Mouse (Mus musculus): ENCODE data around the gene Cd47.

Cd47 gene

DNA sequence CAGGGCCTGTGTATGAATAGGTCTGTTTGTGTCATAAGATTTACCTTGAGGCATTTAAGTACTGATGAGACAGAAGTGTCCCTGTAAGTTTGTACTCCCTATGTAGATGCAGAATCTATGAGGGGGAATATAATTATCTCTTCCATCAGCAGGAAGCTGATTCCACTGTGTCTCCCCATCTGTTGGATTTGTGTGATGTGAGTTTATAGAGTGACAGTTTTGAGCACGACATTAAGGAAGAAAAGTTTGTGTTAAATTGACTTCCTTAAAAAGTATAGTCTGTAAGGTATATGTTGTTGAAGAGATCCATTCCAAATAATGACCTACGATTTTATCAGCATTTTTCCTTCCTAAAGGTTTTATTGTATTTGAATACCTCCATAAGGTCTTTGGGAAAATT is 106.6 kb downstream of the Cd47 start:
- DNase-seq (ENCODE audit: low read depth, low spot score), result no peak

DNA sequence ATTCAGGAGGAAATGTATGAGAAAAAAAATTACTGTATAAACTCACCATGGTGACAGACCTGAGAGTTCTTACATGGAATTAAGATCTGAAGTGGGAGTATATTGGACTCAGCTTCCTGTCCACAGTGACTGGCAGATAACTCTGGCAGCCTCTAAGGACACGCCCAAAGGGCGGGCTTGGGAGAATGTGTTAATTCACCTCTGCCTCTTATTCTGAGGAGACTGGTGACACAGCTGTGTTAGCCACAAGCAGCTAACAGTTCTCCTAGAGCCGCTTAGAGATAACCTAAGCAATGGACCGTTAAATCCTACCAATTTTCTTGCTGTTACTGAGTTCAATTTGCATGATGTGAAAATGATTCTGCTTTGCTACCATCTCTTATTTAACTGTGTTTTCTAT is 107.0 kb downstream of the Cd47 start:
- DNase-seq (ENCODE audit: low read depth, low spot score), result no peak

DNA sequence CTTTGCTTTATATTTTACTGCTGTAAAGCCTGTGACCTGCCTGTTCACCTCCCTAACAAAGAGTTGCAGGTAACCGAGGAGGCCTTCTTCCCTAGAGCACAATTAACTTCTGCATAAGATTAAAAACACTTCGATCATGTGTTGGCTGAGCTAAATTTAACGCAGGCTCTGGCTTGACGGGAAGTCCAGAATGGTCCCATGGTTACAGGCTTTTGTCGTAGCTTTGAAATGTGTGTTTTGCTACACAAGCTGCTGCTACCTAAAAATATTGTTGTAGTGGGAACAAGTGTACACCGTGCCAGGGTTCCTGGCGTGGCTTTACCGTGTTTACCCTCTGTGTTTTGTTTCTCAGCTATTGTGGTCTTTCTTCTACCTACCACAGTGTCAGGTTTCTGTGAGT is 109.2 kb downstream of the Cd47 start:
- no peak for DNase-seq (ENCODE audit: low read depth, low spot score)

DNA sequence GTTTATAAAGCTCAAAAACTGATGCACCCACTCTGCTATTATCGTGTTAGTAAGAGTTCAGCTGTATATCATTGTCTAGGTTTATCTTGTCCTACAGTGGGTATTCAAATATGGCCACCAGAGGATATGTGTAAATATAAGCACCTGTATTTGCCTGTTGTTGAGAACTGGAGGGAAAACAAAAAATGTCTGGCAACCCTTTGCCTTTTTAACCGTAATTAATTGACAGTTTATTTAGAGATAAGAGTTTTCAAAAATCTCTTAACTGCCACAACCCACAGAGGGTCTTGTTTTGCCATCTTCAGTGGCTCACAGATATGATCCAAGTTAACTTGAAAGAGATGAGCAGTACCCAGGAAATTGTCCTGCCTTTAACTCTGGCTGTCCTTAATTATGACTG is 113.8 kb downstream of the Cd47 start:
- no peak for DNase-seq (ENCODE audit: low read depth, low spot score)

DNA sequence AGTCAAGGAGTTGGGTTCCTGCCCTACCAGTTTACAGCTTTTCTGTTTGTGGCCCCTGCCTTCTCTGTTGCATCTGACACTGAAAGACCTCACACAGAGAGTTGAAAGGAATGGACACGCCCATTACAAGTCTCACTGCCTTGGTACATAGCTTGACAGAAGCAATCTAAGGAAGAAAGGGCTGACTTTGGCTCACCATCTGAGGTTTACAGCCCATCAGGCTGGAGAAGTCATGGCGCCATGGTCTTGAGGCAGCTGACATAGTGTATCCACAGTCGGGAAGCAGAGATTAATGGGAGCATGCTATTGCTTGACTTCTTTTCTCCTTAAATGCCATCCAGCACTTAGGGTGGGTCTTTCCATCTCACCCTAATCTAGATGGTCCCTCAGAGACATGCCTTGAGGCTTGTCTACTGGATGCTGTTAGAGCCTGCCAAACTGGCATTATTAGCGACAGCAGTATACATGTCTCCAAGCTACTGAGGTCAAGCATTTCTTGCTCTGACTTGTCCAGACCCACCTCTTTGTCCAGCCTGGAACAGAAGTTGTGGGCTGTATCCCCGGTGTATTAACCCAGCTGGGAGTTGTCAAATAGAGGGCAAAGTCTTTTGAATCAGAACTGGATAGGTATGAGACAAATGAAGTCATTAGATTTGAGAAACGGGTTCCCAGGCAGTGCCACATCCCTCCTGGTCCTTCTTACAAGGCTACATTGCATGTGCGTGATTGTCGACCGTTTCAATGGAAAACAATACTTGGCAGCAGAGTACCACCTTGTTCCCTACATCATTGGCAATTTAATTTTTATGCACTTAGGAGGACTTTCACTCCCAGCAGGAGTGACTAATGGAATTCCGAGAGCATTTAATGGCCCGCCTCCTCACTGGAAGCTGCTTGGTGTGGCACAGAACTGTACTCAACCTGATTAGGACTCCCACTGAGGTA is 115.5 kb downstream of the Cd47 start:
- no peak for DNase-seq (ENCODE audit: low read depth, low spot score)

DNA sequence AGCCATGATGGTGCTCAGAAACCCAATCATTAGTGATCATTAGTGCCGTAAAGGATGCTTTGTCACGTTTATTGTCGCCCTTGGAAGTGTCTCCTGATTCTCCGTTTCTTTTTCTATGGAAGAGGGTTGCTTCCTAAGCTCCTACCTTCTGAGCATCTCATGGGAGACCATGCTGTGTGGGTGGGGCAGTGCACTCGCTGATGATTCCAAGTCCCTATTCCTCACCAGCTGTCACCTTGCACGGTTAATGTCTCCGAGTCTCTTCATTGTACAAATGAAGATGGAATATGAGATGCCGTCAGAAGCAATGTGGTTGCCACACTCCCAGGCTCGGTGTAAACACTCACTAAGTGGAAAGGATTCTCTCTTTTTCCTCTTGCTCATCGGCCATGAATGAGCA is 119.9 kb downstream of the Cd47 start:
- no peak for DNase-seq (ENCODE audit: low read depth, low spot score)

DNA sequence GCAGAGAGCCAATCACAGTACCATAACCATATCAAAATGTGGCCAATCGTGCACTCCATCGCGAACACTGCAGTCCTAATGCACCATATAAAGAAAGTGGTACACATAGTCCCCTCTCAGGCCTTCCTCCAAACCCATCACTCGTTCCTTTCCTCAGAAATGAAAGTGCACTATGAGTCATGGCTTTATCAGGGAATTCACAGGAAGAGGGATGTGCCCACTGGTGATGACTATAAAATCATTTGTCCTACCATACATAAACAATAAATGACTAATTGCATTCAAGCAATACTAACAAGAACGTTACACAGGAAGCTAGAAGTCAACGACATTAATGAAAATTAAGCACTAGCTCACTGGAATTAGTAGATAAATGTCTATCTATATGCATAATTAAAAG is 121.3 kb downstream of the Cd47 start:
- DNase-seq (ENCODE audit: low read depth, low spot score), result no peak

DNA sequence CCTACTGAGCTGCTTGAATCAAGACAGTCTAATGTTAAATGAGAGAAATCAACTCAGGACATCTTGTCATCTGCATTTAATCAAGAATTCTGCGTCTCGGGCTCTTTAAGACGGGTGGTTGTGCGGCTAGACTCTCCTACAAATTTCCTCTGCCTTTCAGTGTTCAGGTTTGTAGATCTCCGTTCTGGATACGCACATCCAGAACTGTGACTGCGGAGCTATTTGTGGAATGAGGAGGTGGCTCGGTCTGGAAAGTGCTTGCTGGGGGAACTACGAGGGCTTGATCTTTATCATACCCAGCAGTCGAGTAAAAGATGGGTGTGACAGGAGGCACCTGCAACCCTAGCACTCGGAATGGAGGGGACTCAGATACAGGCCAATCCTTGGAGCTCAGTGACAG is 121.8 kb downstream of the Cd47 start:
- DNase-seq (ENCODE audit: low read depth, low spot score), result no peak

DNA sequence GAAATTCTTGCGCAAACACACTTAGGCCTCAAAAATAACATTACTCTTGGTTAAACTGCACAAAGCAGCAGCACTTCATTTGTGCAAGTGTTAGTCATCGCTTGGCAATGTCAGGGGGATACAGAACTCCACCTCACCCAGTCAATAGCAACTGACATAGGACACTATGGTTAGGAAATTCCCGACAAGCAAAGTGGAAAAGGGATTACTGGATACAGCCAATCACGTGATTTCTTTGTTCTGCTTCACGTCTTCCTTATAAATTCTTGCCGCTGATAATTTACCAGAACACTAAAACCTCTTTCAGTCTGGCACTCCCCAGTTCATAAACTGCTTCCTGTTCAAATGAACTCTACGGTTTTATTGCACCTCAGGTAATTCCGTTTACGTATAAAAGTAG is 123.4 kb downstream of the Cd47 start:
- DNase-seq (ENCODE audit: low read depth, low spot score), result no peak

DNA sequence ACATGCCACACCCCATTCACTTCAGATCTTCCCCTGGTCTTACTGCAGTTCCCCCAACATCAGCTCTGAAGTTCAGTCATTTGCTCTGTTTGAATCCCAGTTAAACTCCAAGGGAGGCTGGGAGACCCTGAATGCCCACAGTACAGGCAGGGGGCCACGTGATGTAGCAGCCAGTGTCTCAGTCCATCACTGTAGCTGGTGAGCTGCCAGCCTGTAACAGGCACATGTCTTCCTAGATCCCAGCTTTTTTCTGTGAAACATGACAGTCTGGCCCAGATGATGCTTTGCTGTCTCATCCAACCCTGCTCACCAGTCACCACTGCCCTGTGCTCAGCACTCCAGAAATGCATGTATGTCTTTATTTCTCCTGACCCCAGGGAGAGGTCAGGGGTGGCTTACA is 124.6 kb downstream of the Cd47 start:
- DNase-seq (ENCODE audit: low read depth, low spot score), result no peak

DNA sequence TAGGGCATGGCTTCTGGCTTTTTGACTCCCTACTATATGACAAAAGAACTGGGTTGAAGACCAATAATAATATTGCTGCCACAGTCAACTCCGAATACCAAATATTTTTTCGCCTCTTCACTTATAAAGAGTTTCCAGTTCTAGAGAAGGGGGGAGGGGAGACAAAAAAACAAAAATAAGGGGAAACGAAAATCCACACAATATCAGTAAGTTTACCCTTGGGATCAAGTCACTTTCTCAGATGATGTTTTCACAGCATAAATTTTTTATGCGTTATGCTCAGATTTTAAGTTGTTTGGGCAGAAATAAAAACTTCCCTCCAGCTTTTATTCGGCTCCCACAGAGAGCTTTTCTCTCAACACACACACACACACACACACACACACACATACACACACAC is 132.9 kb downstream of the Cd47 start:
- no peak for DNase-seq (ENCODE audit: low read depth, low spot score)

DNA sequence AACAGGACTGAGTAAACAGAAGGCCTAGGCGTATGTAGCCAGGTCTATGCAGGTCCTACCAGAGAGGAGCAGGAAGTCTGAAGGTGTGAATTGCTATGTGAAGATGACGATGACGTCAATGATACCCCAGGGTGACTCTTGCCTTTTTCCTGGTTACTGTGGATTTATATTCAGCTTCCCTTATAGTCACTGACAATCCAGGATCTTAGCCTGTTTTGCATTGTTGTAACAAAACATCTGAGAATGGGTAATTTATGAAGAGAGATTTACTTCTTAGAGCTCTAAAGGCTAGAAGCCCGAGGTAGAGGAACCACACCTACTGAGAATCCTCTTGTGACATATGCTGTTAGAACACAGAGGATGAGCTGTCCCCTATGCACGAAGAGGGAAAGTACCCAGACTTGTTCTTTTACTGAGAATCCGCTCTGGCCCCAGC is 135.7 kb downstream of the Cd47 start:
- DNase-seq (ENCODE audit: low read depth, low spot score), result no peak

DNA sequence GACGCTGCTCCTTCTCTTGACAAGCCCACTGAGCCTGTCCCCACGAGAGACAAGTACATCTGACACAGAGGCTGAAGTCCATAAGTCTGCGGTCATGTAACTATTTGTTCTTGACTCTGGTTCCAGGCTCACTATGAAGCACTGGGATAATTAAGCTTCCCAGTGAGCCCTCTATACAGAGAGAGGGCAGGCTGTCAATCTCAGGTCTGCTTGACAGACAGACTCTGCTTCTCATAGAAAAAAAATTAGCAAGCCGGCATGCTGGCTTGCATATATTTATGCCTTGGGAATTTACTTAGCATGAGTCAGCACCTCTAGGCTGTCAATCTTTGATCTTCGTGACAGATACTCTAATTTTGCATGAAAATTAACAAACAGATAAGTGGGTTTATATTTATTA is 136.5 kb downstream of the Cd47 start:
- DNase-seq (ENCODE audit: low read depth, low spot score), result no peak

DNA sequence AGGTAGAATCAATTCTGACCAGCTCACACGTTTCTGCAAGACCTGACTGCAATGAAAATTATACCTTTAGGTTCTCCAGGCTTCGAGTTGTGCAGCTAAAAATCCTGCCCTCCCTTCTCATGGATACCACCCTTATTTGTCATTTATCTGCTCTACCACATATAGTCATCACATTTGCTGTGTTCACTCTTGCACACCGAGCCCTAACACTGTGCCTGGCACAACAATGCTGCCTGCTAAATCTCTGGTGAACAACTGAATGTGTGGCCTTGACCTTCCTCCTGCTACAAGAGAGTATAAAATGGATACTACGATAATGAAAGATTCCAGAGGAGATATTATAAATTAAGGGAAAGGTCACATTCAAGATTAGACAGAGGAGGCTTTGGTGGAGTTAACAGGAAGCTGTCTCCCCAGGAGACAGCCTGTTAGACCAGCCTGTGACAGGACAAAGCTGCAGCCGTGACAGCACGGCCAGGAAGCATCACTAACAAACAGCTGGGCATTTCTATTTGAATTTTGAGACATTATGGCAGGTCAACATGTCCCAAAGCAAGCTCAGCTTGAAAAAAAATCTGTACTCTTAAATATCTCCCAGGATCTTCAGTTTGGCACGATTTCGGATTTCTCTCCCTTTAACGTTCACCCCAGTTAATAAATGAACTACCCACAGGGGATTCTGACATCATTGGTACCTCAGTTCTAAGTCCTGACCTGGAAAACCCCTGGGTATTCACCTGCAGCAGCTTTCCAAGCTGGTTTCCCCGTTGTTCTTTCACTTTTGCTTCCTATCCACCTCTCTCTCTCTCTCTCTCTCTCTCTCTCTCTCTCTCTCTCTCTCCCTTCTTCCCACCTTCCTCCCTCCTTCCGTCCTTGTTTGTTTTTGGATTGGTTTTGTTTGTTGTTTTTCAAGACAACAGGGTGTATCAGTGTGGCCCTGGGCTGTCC is 137.2 kb downstream of the Cd47 start:
- DNase-seq (ENCODE audit: low read depth, low spot score), result no peak

DNA sequence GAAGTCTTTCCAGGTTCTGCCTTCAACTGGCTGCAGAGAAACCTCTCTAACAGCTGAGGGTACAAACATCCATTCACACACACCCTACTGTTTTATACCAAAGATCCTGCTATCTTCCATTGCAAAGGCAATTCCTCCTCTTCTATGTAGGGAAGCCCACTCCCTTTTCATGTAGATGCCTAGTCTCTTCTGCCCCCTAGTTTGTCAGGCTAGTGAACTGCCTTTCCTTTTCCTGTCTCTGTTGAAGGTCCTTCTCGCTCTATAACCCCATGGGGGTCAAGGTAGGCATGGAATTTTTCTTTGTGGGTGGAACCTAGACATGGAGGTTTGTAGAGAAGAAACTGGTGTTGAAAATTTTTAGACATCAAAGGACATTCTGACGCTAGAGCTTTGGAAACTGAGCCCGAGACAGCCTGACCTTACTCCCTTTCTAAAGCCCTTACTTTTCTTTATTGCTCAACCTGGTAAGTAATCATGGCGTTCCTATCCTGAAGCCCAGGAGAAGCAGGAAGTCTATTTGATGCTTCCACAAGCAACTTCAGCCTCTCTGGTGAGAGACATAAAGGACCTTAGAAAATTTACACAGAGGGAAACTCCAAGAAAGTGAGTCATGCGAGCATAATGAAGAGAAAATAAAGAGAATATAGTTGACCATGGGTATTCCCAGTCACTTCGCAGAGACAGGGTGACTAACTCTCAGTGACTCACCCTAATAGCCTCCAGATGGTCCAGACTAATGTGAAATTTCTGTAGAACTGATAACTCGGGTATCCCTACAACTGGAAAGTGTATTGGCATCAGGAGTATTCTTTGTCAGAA is 138.4 kb downstream of the Cd47 start:
- no peak for DNase-seq (ENCODE audit: low read depth, low spot score)

DNA sequence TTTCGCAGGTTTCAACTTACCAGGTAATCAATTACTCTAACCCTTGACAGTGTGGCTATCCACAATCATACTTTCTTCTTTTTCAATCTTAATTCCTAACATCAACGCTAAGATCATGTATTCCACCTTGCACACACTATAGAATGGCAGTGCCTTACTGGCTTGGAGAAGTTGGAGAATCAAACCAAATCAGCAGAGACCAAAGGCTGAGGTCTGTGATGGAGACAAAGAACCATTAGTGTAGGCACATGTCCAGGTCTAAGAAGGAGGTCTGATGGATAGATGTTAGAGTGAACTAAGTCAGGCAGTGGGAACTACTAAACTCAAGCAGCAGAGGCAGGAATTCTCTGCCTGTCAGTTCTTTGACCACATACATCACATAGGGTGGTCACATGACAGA is 139.0 kb downstream of the Cd47 start:
- no peak for DNase-seq (ENCODE audit: low read depth, low spot score)

DNA sequence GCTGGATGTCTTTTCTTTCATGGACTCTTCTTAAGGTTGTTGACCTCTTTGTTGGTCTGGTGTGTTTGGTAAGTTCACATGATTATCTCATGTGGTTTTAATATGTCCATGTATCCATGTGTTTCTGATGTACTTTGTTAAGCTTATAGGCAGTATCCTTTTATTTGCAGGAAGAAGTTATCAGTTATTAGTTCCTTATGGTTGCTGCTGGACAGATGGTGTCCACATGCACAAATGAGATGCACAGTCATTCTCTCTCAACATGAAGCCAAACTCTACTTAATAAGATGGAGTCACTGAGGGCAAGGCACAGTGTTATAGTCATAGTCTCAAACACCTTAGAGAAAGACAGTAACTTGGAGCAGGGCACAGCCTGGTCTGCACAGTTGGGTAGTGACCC is 140.1 kb downstream of the Cd47 start:
- no peak for DNase-seq (ENCODE audit: low read depth, low spot score)

DNA sequence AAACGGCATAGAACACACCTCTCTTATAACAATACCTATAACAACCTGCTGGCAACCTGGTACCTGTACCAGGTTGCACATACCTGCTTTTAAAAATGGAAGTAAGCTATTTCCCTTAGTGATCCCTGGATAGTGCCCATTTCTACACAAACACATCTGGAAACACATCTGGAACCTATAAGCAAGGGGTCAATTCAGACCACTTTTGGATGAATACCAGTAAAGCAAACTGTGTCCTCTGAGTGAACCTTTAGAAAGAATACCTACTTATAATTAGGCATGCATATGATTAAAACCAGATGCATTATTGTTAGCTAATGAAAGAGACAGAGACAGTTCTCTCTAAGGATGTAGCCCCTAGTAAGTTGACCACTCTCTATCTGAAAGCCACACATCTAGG is 140.7 kb downstream of the Cd47 start:
- no peak for DNase-seq (ENCODE audit: low read depth, low spot score)

DNA sequence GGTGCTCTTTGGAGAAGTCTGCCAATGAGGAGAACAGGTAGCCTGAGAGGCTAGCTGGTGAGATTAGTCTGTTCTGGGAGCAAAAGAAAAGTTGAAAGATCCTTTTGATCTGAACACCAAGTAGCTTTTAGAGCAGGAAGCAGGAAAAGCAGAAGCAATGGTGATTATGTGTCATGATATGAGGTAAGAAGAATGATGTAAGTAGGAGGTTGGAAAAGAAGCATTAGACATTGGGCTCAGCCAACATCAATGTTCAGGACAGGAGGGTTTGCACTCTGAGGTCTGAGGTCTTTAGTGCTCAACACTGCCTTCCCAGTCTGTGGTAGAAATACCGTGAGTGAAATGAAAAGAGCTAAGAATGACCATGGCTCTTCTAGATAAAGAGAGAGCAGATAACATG is 143.4 kb downstream of the Cd47 start:
- no peak for DNase-seq (ENCODE audit: low read depth, low spot score)

DNA sequence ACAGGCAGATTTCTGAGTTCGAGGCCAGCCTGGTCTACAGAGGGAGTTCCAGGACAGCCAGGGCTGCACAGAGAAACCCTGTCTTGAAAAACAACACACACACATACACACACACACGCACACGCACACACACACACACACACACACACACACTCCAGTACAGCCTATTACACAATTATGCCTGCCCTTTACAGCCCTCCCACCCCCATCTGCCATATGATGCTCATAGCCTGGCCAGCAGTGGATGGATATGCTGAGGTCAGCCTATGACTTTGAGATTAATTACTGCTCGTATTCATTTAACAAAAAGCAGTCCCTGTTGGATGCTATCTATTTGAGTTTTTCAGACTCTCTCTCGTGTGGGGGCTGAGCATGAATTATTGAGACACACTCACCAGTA is 144.8 kb downstream of the Cd47 start:
- no peak for DNase-seq (ENCODE audit: low read depth, low spot score)

DNA sequence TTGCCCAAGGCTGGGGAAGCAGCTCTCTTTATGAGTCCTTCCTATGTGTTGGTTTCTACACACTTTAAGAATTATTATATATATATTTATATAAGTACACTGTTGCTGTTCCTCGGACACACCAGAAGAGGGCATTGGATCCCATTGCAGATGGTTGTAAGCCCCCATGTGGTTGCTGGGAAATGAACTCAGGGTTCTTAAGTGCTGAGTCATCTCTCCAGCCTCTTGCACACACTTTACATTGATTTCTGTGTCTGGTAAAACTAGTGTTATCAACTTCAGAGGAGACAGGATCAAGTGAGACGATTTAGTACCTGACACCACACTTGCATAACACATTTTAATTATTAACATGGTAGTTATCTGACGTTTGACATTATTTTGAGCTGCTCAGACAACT is 146.7 kb downstream of the Cd47 start:
- DNase-seq (ENCODE audit: low read depth, low spot score), result no peak

DNA sequence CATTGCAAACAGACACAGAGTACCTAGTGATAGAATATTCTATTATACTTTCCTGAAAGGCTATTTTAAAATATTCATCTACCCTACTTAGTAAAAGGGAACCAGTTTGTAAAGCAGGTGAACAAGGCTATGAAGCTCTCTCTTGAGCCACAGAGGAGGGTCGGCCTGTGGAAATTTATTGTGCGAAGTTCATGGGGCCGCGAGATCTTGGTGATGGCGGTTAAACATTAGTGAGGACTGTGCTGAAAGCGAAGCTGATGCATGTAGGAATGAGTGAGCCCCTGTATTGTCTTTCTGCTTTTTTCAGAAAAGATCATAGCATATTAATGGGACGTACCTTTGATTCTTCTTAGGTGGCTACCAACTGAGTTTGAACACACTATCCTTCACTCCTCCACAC is 147.3 kb downstream of the Cd47 start:
- no peak for DNase-seq (ENCODE audit: low read depth, low spot score)

Data from embryo, embryonic 11.5 days (tissue).